Mouse (Mus musculus) G1E (cell line): ENCODE measurements around the gene Lrmda.

Experiments used
- CTCF ChIP-seq: IDR thresholded peaks from 2 replicates; pipeline ENCODE4 v1.5.1; 2012; ENCODE audit warnings: low read depth, low read length, inconsistent platforms, mixed read lengths
- TAL1 ChIP-seq: conservative IDR thresholded peaks from 2 replicates; pipeline ENCODE4 v1.6.1; 2012; ENCODE audit warnings: low read depth, low read length, inconsistent platforms, mixed read lengths

DNA sequence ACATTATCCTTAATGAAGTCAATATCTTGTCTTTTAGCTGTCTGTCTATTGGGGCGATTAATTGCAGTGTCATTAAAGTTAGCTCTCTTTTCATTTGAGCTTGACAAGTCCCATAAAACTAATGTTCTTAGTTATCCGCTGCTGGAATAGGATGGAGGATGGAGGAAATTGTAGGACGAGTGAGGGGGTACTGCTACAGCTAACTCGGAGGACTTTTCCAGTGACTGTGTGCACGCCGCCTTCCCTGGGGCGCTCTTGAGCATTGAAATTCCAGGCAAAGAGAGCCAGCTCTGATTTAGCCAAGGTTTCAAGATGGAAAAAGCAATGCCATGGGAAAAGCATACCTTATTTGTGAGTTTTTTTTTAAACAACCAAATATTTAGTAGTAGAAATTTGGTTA, 453.9 kb downstream of the Lrmda start:
- TF ChIP-seq CTCF = no peak
- TF ChIP-seq TAL1 = no peak
